Mouse (Mus musculus): Measurements from ENCODE around the gene Myh10. TPM values are rescaled to one million over a fixed set of nuclear protein-coding genes. Genes with fewer than 3 reads are reported as not detected.

Myh10 gene
- polyA plus RNA-seq, 2 experiments, result 14.9 to 28.4 TPM

GRCm38 (mm10) chr11:68787222-68787621 is 95.9 kb downstream of the Myh10 start:
- Histone ChIP-seq H3K27me3 (ENCODE audit: control insufficient read depth, insufficient read depth, low read length) (no peaks in the 10 kb centered on the region), H3K4me3 (ENCODE audit: insufficient read depth in 1 of 2, low read depth in 2 of 2, low read length in 2 of 2) (no peak overlapping the region), H3K27ac (no peak overlapping the region), H3K36me3 (replicated peaks; ENCODE audit: control insufficient read depth, insufficient read depth, low read depth) (peaks cover 34% of the 10 kb centered on the region), H3K4me1 (replicated peaks; ENCODE audit: control insufficient read depth in 2 of 2, insufficient read depth in 2 of 2, low read length in 1 of 2) (no peaks in the 10 kb centered on the region), H3K9ac (replicated peaks) (no peak overlapping the region), H3K9me3 (ENCODE audit: control insufficient read depth, low read length) (no peaks in the 10 kb centered on the region), H3K4me2 (ENCODE audit: low read depth) (no peak overlapping the region)
- TF ChIP-seq CTCF (IDR thresholded peaks at IDR 0.05; ENCODE audit: low read depth) (no peak), EP300 (IDR thresholded peaks at IDR 0.05; ENCODE audit: low read depth) (no peak)
- 82% methylated on average over 9 of the region's 9 CpGs for WGBS (ENCODE audit: insufficient replicate concordance)
- no peak for DNase-seq (ENCODE audit: low read depth in 3 of 3, low spot score in 3 of 3)
- ATAC-seq (ENCODE audit: insufficient read depth), result no peak

- 77% methylated on average over 10 of the region's 10 CpGs for WGBS (ENCODE audit: insufficient replicate concordance)
- no peaks in the 10 kb centered on the region for H3K27me3 ChIP-seq (ENCODE audit: control insufficient read depth, insufficient read depth, low read length)
- H3K9ac ChIP-seq (replicated peaks), result no peak overlapping the region
- DNase-seq (ENCODE audit: low read depth in 3 of 3, low spot score in 3 of 3) (no peak), ATAC-seq (ENCODE audit: insufficient read depth) (no peak)
- H3K4me3 ChIP-seq (ENCODE audit: insufficient read depth in 1 of 2, low read depth in 2 of 2, low read length in 2 of 2), result no peak overlapping the region
- no peaks in the 10 kb centered on the region for H3K4me1 ChIP-seq (replicated peaks; ENCODE audit: control insufficient read depth in 2 of 2, insufficient read depth in 2 of 2, low read length in 1 of 2)
- peaks cover 32% of the 10 kb centered on the region for H3K36me3 ChIP-seq (replicated peaks; ENCODE audit: control insufficient read depth, insufficient read depth, low read depth)
- H3K9me3 ChIP-seq (ENCODE audit: control insufficient read depth, low read length), result no peaks in the 10 kb centered on the region
- H3K4me2 ChIP-seq (ENCODE audit: low read depth), result no peak overlapping the region
- no peak overlapping the region for H3K27ac ChIP-seq
- TF ChIP-seq CTCF (IDR thresholded peaks at IDR 0.05; ENCODE audit: low read depth) (no peak), EP300 (IDR thresholded peaks at IDR 0.05; ENCODE audit: low read depth) (no peak)
Observed at GRCm38 (mm10) chr11:68790720-68791119, 99.4 kb downstream of the Myh10 start.

GRCm38 (mm10) chr11:68791794-68792193 is 100.4 kb downstream of the Myh10 start:
- H3K4me1 ChIP-seq (replicated peaks; ENCODE audit: control insufficient read depth in 2 of 2, insufficient read depth in 2 of 2, low read length in 1 of 2), result no peaks in the 10 kb centered on the region
- DNase-seq (ENCODE audit: low read depth in 3 of 3, low spot score in 3 of 3), result no peak
- H3K4me2 ChIP-seq (ENCODE audit: low read depth), result no peak overlapping the region
- H3K27me3 ChIP-seq (ENCODE audit: control insufficient read depth, insufficient read depth, low read length), result no peaks in the 10 kb centered on the region
- ATAC-seq (ENCODE audit: insufficient read depth), result no peak
- H3K9ac ChIP-seq (replicated peaks), result no peak overlapping the region
- H3K36me3 ChIP-seq (replicated peaks; ENCODE audit: control insufficient read depth, insufficient read depth, low read depth), result peaks cover 35% of the 10 kb centered on the region
- no peak overlapping the region for H3K4me3 ChIP-seq (ENCODE audit: insufficient read depth in 1 of 2, low read depth in 2 of 2, low read length in 2 of 2)
- no peak overlapping the region for H3K27ac ChIP-seq
- H3K9me3 ChIP-seq (ENCODE audit: control insufficient read depth, low read length), result no peaks in the 10 kb centered on the region
- TF ChIP-seq CTCF (IDR thresholded peaks at IDR 0.05; ENCODE audit: low read depth) (no peak), EP300 (IDR thresholded peaks at IDR 0.05; ENCODE audit: low read depth) (no peak)
- WGBS (ENCODE audit: insufficient replicate concordance), result 69% methylated on average over 9 of the region's 9 CpGs

DNA sequence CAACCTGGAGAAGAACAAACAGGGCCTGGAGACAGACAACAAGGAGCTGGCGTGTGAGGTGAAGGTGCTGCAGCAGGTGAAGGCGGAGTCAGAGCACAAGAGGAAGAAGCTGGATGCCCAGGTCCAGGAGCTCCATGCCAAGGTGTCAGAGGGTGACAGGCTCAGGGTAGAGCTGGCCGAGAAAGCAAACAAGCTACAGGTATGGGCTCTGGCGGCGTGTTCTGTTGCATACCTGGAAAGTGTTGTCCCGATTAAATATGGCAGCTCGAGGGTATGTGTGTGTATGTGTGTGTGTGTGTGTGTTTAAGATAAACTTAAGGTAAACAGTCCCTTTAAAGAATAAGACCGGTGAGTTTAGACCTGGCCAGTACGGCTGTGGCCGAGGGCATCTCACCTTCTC is 106.9 kb downstream of the Myh10 start:
- no peak overlapping the region for H3K4me2 ChIP-seq (ENCODE audit: low read depth)
- WGBS (ENCODE audit: insufficient replicate concordance), result 86% methylated on average over 10 of the region's 10 CpGs
- no peaks in the 10 kb centered on the region for H3K27me3 ChIP-seq (ENCODE audit: control insufficient read depth, insufficient read depth, low read length)
- no peak overlapping the region for H3K4me3 ChIP-seq (ENCODE audit: insufficient read depth in 1 of 2, low read depth in 2 of 2, low read length in 2 of 2)
- ATAC-seq (ENCODE audit: insufficient read depth), result no peak
- DNase-seq (ENCODE audit: low read depth in 3 of 3, low spot score in 3 of 3), result no peak
- no peak overlapping the region for H3K27ac ChIP-seq
- no peaks in the 10 kb centered on the region for H3K9me3 ChIP-seq (ENCODE audit: control insufficient read depth, low read length)
- no peaks in the 10 kb centered on the region for H3K4me1 ChIP-seq (replicated peaks; ENCODE audit: control insufficient read depth in 2 of 2, insufficient read depth in 2 of 2, low read length in 1 of 2)
- H3K36me3 ChIP-seq (replicated peaks; ENCODE audit: control insufficient read depth, insufficient read depth, low read depth), result peaks cover 46% of the 10 kb centered on the region
- no peak overlapping the region for H3K9ac ChIP-seq (replicated peaks)
- TF ChIP-seq CTCF (IDR thresholded peaks at IDR 0.05; ENCODE audit: low read depth) (no peak), EP300 (IDR thresholded peaks at IDR 0.05; ENCODE audit: low read depth) (no peak)

DNA sequence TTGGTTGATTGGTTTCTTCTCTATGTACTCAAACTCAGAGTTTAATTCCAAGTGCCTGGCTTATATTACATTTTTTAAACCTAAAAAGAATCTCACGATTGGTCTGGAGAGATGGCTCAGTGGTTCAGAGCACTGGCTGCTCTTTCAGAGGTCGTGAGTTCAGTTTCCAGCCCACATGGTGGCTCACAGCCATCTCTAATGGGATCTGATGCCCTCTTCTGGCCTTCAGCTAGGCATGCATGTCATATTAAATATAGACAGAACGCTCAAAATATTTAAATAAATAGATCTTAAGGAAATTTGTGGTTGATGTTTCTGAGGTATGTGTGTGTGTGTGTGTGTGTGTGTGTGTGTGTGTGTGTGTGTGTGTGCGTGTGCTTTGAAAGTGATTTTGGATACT is 113.8 kb downstream of the Myh10 start:
- H3K4me1 ChIP-seq (replicated peaks; ENCODE audit: control insufficient read depth in 2 of 2, insufficient read depth in 2 of 2, low read length in 1 of 2), result no peaks in the 10 kb centered on the region
- no peak overlapping the region for H3K4me2 ChIP-seq (ENCODE audit: low read depth)
- no peak overlapping the region for H3K4me3 ChIP-seq (ENCODE audit: insufficient read depth in 1 of 2, low read depth in 2 of 2, low read length in 2 of 2)
- no peak for ATAC-seq (ENCODE audit: insufficient read depth)
- TF ChIP-seq EP300 (IDR thresholded peaks at IDR 0.05; ENCODE audit: low read depth), result no peak
- TF ChIP-seq CTCF (IDR thresholded peaks at IDR 0.05; ENCODE audit: low read depth), result peak; percentile 42
- DNase-seq (ENCODE audit: low read depth in 3 of 3, low spot score in 3 of 3), result no peak
- peaks cover 47% of the 10 kb centered on the region for H3K36me3 ChIP-seq (replicated peaks; ENCODE audit: control insufficient read depth, insufficient read depth, low read depth)
- 55% methylated on average over 4 of the region's 4 CpGs for WGBS (ENCODE audit: insufficient replicate concordance)
- no peak overlapping the region for H3K9ac ChIP-seq (replicated peaks)
- H3K27ac ChIP-seq, result no peak overlapping the region
- H3K9me3 ChIP-seq (ENCODE audit: control insufficient read depth, low read length), result no peaks in the 10 kb centered on the region
- no peaks in the 10 kb centered on the region for H3K27me3 ChIP-seq (ENCODE audit: control insufficient read depth, insufficient read depth, low read length)

All from liver, embryonic 14.5 days (tissue).